Mouse (Mus musculus) stomach, embryonic 16.5 days (tissue): ENCODE results near the gene Krt88. TPM values are rescaled to one million over a fixed set of nuclear protein-coding genes. Genes with fewer than 3 reads are reported as not detected.
A peak's percentile ranks its signal among the peaks of the same experiment; 100 is the strongest.

ENCODE experiments used
- ATAC-seq: fragments of 200-750 bp; cut with Nextera tagmentation; 2 replicates; pipeline ENCODE4 v1.8.0; 2017; ENCODE audit warnings: moderate number of reproducible peaks, moderate TSS enrichment; ENCODE audit not compliant: insufficient read depth, low FRiP score
- H3K27ac ChIP-seq: fragments of 300-500 bp; sonication (generic); 2 replicates; pipeline ENCODE4 v1.5.1; 2014; ENCODE audit warnings: low read length
- H3K27me3 ChIP-seq: fragments of 300-500 bp; sonication (generic); 2 replicates; pipeline ENCODE4 v1.6.1; 2014; ENCODE audit warnings: low read length, control low read depth, mixed read lengths; ENCODE audit not compliant: control insufficient read depth, insufficient read depth
- H3K36me3 ChIP-seq: fragments of 300-500 bp; sonication (generic); 2 replicates; pipeline ENCODE4 v1.6.1; 2014; ENCODE audit warnings: low read length; ENCODE audit not compliant: control insufficient read depth, insufficient read depth
- H3K4me1 ChIP-seq: fragments of 300-500 bp; sonication (generic); 2 replicates; pipeline ENCODE4 v1.6.1; 2014; ENCODE audit warnings: low read length, control low read depth, mixed read lengths; ENCODE audit not compliant: control insufficient read depth, insufficient read depth
- H3K4me2 ChIP-seq: fragments of 300-500 bp; sonication (generic); 2 replicates; pipeline ENCODE4 v1.6.1; 2014; ENCODE audit warnings: low read depth, low read length, mixed read lengths
- H3K4me3 ChIP-seq: fragments of 300-500 bp; sonication (generic); replicated peaks from 2 replicates; pipeline ENCODE4 v1.5.1; 2014; ENCODE audit warnings: mild to moderate bottlenecking, low read length
- H3K9ac ChIP-seq: fragments of 300-500 bp; sonication (generic); 2 replicates; pipeline ENCODE4 v1.6.1; 2014; ENCODE audit warnings: low read length
- H3K9me3 ChIP-seq: fragments of 300-500 bp; sonication (generic); replicated peaks from 2 replicates; pipeline ENCODE4 v1.6.1; 2016; ENCODE audit warnings: low read length, control low read depth; ENCODE audit not compliant: control insufficient read depth
- WGBS: fragments of 180-500 bp; shearing (Covaris S2); extraction: QIAGEN DNeasy Blood & Tissue Kit; methylation state at CpG from one replicate; pipeline ENCODE4 v1.1.7; 2014; 5-methylcytosine and 5-hydroxymethylcytosine counted together
- polyA plus RNA-seq: library from polyadenylated mRNA; unstranded; fragments of >200 nt; fragmentation: Nextera tagmentation; extraction: Ambion mirVana; gene quantifications from 2 replicates; pipeline ENCODE4 v1.2.1, GENCODE M21; 2015

The Krt88 gene
- polyA plus RNA-seq = 0.15 TPM in 1 of 2 replicates, not detected in the other

DNA sequence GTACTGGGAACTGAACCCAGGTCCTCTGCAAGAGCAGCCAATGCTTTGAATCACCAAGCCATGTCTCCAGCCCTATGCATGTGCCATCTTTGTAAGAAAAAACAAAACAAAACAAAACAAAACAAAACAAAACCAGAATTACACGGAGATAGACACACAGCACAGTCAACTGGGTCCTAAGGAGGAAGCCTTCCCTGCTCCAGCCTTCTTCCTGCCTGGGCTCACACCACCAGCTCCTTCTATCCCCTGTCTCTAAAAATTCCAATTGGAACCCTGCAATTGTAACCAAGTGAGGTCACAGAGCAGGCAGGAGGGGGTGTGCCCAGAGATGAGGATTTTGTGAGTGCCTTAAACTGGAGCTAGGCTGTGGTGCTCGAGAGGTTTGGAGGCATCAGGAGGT lies at the start of gene Krt88:
TSS of gene Krt88 (plus strand) at position 301 of the 400 bp plus-strand sequence.
- WGBS = 74% methylated on average over 2 of the region's 2 CpGs
- Histone ChIP-seq H3K4me3 (no peak within 1 kb of the TSS), H3K9ac (no peak within 1 kb of the TSS), H3K27ac (no peak within 1 kb of the TSS), H3K9me3 (no peaks in the 10 kb centered on the region), H3K4me2 (no peak within 1 kb of the TSS), H3K4me1 (no peaks in the 10 kb centered on the region), H3K27me3 (no peaks in the 10 kb centered on the region), H3K36me3 (no peaks in the 10 kb centered on the region)
- ATAC-seq = no peak

DNA sequence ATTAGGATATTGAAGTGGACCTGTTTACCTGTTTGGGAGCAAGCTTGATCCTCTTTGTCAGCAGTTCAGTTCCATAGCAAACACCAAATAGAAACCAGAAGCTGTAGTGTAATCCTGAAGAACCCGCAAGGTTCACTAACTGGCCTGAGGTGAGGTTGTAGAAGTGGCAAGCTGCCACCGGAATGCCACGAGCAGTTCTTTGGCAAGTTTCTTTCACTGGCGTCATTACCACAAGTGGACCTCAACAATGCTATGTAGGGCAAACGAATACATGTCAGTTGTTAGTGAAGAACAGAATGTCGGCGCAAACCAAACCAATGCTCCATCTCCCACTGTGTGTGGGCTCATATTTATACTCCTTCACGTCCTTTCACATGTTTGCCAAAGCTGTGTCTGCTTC lies 49.3 kb upstream of the Krt88 start:
- no peak for ATAC-seq
- H3K9ac ChIP-seq = no peak overlapping the region
- peaks cover 4% of the 10 kb centered on the region; the same call in 1 of the 2 replicates for H3K4me1 ChIP-seq
- H3K4me2 ChIP-seq = no peak overlapping the region
- no peak overlapping the region for H3K27ac ChIP-seq
- no peaks in the 10 kb centered on the region for H3K9me3 ChIP-seq
- WGBS = 83% methylated on average over 8 of the region's 8 CpGs
- H3K4me3 ChIP-seq = no peak overlapping the region
- H3K36me3 ChIP-seq = no peaks in the 10 kb centered on the region
- no peaks in the 10 kb centered on the region for H3K27me3 ChIP-seq

DNA sequence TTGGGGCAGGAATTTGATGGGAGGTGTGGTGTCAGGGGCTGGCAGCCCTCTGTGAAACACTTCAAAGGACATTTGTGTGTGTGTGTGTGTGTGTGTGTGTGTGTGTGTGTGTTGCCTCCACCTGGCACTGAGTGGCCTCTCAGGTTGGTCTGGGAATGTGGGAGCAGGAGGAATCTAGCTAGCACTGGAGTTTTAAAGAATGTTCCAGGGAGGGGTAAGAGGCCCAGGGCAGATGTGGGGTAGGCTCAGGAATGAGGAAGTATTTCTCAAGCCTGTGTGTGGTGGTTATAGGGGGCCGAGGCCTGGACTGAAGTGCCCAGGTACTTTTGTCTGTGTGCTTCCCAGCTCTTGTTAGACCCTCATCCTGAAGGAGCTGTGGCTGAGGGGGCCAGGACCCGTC lies 36.8 kb upstream of the Krt88 start, which contains the start of gene Krt7:
TSS of gene Krt7 (plus strand) at position 269 of the 400 bp plus-strand sequence.
- H3K4me2 ChIP-seq = peak within 1 kb of the TSS; percentile 52
- H3K9me3 ChIP-seq = no peaks in the 10 kb centered on the region
- H3K9ac ChIP-seq = peak within 1 kb of the TSS; percentile 80
- peaks cover 10% of the 10 kb centered on the region for H3K27me3 ChIP-seq
- H3K4me3 ChIP-seq = peak within 1 kb of the TSS; percentile 49
- peak within 1 kb of the TSS; percentile 87 for H3K27ac ChIP-seq
- 23% methylated on average over 2 of the region's 2 CpGs for WGBS
- H3K4me1 ChIP-seq = 0 out of 2 replicates have a peak, but pooled peaks cover 5% of the 10 kb centered on the region
- H3K36me3 ChIP-seq = no peaks in the 10 kb centered on the region
- peak; percentile 59 for ATAC-seq

DNA sequence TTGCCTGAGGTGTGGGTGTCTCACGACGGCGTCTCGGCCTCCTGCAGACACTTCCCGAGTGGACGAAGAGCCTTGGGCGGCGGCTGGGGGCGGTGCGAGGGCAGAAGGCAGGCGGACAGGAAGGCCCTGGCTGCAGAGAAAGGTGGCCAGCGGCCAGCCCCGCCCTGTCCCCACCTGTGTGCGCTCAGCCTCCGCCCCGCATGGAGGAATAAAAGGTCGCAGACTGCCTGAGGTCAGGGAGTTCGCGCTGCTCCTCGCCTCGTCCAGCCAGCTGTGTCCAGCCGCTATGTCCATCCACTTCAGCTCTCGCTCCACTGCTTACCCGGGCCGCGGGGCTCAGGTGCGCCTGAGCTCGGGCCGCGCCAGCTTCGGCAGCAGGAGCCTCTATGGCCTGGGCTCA lies 35.4 kb upstream of the Krt88 start:
- Histone ChIP-seq H3K4me2 (peak overlapping the region; percentile 52), H3K27ac (peak overlapping the region; percentile 87), H3K9ac (peak overlapping the region; percentile 80), H3K9me3 (no peaks in the 10 kb centered on the region), H3K4me1 (0 out of 2 replicates have a peak, but pooled peaks cover 5% of the 10 kb centered on the region), H3K4me3 (peak overlapping the region; percentile 49), H3K27me3 (peaks cover 10% of the 10 kb centered on the region), H3K36me3 (no peaks in the 10 kb centered on the region)
- peak; percentile 72; the same call in 1 of the 2 replicates for ATAC-seq
- WGBS = 16% methylated on average over 31 of the region's 31 CpGs

DNA sequence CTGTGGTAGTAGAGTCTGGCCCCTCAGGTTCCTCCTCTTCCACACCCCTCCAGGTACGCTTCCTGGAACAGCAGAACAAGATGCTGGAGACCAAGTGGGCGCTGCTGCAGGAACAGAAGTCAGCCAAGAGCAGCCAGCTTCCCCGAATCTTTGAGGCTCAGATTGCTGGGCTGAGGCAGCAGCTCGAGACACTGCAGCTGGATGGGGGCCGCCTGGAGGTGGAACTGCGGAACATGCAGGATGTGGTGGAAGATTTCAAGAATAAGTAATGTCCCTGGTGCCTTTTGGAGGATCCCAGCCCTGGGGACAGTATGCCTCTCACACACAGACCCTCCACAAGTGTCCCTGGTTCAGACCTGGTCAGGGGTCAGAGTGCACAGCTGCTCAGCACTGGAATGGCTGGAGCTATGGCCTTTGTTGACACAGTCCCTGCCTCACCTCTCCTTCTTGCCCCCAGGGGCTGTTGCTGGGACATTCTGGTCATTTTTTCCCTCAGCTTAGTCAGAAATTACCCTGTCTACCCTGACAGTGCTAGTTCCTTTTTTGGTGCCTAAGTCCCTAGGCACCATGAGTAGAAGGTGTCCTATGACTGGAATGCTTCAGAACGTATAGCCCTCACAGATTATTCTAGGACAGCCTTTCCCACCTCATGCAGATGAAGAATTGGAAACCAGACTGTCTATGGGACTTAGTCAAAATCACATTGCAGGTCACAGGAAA lies 33.5 kb upstream of the Krt88 start:
- Histone ChIP-seq H3K9ac (peak overlapping the region; percentile 80; the same call in 1 of the 2 replicates), H3K4me3 (peak overlapping the region; percentile 49), H3K9me3 (no peaks in the 10 kb centered on the region), H3K4me2 (peak overlapping the region; percentile 52), H3K36me3 (no peaks in the 10 kb centered on the region), H3K27me3 (peaks cover 10% of the 10 kb centered on the region), H3K4me1 (0 out of 2 replicates have a peak, but pooled peaks cover 5% of the 10 kb centered on the region), H3K27ac (peak overlapping the region; percentile 66)
- ATAC-seq = no peak
- WGBS = 30% methylated on average over 7 of the region's 7 CpGs

DNA sequence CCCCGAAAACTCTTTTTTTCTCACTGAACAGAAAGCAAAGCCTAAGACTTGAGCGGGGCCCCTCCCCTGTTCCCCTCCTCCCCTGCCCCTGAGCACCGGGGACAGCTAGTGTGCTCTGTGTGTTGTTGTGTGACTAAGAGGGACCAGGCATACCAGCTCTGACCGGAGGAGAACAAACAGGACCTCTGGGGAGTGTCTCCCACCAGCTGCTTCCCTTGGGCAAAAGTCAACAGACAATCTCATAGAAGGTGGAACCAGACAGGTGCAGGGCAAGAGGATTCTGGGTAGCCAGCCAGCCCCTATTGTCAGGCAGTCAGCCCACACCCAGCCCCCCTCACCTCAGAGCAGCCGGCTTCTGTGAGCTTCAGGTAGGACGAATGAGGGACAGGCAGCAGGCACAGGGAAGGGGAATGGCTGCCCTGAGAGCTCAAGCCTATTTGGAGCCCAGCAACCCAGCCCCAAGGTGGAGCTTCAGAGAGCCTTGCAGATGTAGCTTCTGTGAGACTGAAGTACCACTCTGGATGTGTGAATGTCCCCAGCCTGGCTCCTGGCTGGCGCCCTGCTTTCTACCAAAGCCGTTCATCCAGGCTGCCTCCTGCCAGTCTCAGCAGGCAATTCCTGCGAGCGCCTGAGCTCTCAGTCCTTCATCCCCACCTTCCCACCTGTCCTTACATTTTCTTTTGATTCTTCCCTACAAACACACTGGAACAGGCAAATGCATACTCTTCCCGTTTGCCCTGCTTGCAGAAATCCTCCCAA lies 32.6 kb upstream of the Krt88 start:
- Histone ChIP-seq H3K4me3 (no peak overlapping the region), H3K4me2 (peak overlapping the region; percentile 52; the same call in 1 of the 2 replicates), H3K4me1 (0 out of 2 replicates have a peak, but pooled peaks cover 5% of the 10 kb centered on the region), H3K9me3 (no peaks in the 10 kb centered on the region), H3K36me3 (no peaks in the 10 kb centered on the region), H3K9ac (no peak overlapping the region), H3K27ac (peak overlapping the region; percentile 66), H3K27me3 (peaks cover 10% of the 10 kb centered on the region)
- peak; percentile 70; the same call in 1 of the 2 replicates for ATAC-seq
- 42% methylated on average over 11 of the region's 11 CpGs for WGBS

DNA sequence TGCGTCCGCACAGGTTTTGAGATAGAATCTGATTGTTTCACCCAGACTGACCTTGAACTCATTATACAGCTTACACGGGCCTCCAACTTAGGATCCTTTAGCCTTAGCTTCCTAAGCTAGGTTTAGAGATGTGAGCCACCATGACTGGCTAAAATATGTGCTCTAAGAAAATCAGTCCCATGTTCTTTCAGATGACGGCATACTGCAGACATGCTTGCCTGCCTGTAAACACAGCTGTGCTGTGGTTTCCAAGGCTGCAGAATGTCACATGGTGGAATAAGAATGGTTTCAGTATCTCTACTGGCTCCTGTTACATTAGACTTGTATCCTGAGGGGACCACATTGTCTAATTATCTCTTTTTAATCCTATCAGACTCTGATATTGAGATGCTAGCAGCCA lies 28.6 kb upstream of the Krt88 start:
- H3K4me3 ChIP-seq = no peak overlapping the region
- no peaks in the 10 kb centered on the region for H3K36me3 ChIP-seq
- no peaks in the 10 kb centered on the region for H3K9me3 ChIP-seq
- no peak for ATAC-seq
- H3K27ac ChIP-seq = no peak overlapping the region
- 0 out of 2 replicates have a peak, but pooled peaks cover 5% of the 10 kb centered on the region for H3K4me1 ChIP-seq
- 66% methylated on average over 4 of the region's 4 CpGs for WGBS
- H3K4me2 ChIP-seq = no peak overlapping the region
- H3K27me3 ChIP-seq = no peaks in the 10 kb centered on the region
- H3K9ac ChIP-seq = no peak overlapping the region

DNA sequence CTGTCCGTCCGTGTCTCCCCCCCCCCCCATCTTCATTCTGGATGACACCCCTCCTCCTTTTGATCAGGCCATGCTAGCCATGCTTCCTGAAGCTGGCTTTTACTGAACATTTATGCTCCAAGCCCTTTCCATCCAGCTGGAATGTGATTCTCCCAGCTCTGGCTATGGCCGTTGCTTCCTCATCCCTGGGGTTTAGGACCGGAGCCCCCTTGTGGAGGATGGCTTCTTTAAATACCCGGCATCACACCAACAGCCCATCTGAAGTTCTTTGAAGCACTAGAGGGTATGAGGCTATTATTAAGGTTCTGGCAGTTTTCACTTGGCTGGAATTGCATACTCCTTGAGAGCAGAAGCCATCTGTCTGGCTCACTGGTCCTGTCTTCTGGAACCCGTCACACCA lies 26.6 kb upstream of the Krt88 start:
- Histone ChIP-seq H3K4me1 (peaks cover 6% of the 10 kb centered on the region; the same call in 1 of the 2 replicates), H3K4me3 (no peak overlapping the region), H3K27ac (no peak overlapping the region), H3K9ac (no peak overlapping the region), H3K36me3 (no peaks in the 10 kb centered on the region), H3K9me3 (no peaks in the 10 kb centered on the region), H3K27me3 (no peaks in the 10 kb centered on the region), H3K4me2 (no peak overlapping the region)
- no peak for ATAC-seq
- 42% methylated on average over 4 of the region's 6 CpGs for WGBS

DNA sequence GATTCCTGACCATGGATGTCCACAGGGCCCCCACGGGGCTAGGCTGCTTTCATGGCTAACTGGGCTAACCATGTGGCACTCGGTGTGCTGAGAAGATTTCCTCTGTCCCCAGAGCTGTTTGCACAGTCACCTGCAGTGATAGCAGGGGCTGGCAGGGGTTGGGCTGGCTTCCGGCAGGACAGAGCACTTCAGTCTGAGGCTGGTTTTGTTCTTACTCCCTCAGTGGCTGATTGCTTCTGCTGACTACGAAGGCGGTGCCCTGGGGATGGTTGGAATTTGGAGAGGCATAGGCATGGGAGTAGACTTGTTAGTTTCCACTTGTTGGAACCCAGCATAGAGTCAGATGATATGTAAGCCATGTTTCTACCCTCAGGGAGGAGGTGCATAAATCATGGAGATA lies 22.6 kb upstream of the Krt88 start:
- 0 out of 2 replicates have a peak, but pooled peaks have one; percentile 20 for ATAC-seq
- H3K4me3 ChIP-seq = no peak overlapping the region

More for the DNA sequence above, 22.6 kb upstream of the Krt88 start:
- Histone ChIP-seq H3K9ac (peak overlapping the region; percentile 20; the same call in 1 of the 2 replicates), H3K4me2 (no peak overlapping the region), H3K4me1 (peaks cover 6% of the 10 kb centered on the region; the same call in 1 of the 2 replicates), H3K27me3 (no peaks in the 10 kb centered on the region), H3K27ac (no peak overlapping the region; the same call in 1 of the 2 replicates), H3K36me3 (no peaks in the 10 kb centered on the region), H3K9me3 (no peaks in the 10 kb centered on the region)
- 23% methylated on average over 5 of the region's 5 CpGs for WGBS
